Mouse (Mus musculus) bone marrow macrophage, adult 2 months (primary cell): Measurements from ENCODE around the gene Krtap3-3.

Experiments used
- CTCF ChIP-seq: IDR thresholded peaks from 2 replicates; pipeline ENCODE4 v1.5.1; 2012; ENCODE audit warnings: low read depth, mild to moderate bottlenecking, low read length, moderate library complexity
- POLR2A ChIP-seq: IDR thresholded peaks from 2 replicates; pipeline ENCODE4 v1.6.1; 2012; ENCODE audit warnings: mild to moderate bottlenecking, low read depth, low read length, borderline replicate concordance

DNA sequence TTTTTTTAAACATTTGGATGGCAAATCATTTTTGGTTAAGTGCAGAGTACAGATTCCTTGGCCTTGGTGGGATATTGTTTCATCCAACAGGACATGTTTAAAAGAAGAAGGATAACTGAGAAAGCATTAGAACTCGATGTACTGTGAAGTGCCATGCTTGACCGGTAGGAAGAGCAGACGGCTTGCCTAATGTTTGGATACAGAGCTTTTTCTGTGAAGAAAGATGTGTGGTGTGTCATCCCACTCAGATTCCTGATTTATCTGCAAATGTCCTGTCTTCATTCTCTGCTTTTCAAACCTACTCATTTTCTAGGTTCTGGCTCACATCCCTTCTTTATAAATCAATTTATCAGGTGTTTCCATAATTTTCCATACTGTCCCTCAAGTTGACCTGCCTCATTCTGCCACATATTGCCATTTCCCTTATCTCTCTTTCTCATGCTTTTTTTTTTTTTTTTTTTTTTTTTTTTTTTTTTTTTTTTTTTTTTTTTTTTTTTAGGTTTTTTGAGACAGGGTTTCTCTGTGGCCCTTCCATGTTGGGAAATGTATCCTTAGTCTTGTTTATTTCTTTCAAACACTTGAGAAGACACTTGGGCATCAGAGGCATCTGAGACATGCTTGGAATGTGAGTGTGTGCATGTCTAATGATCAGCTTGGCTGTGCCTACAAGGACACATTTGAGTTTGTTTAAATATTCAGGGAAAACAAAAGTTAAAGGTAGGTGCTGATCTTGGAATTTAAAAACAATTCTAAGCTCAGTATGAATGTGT lies 7.5 kb upstream of the Krtap3-3 start:
- no peak for TF ChIP-seq POLR2A
- no peak for TF ChIP-seq CTCF
